Mouse (Mus musculus): ENCODE results near the gene Ralgapa2. TPM values are rescaled to one million over a fixed set of nuclear protein-coding genes. Genes with fewer than 3 reads are reported as not detected.

Gene Ralgapa2
- total and polyA plus RNA-seq, 3 experiments = 5.6 to 10.3 (median 8.9) TPM

GRCm38 (mm10) chr2:146330101-146330500, 182.0 kb downstream of the Ralgapa2 start:
- Histone ChIP-seq H3K4me2 (ENCODE audit: insufficient read depth, low read depth, poor library complexity, severe bottlenecking) (no peak overlapping the region), H3K4me1 (ENCODE audit: control insufficient read depth in 1 of 2, insufficient read depth in 2 of 2) (no peaks in the 10 kb centered on the region), H3K27me3 (replicated peaks) (no peaks in the 10 kb centered on the region), H3K27ac (ENCODE audit: insufficient read depth, low read depth) (no peak overlapping the region), H3K9ac (ENCODE audit: insufficient read depth, low read depth) (no peak overlapping the region), H3K36me3 (replicated peaks in 1 of 2; ENCODE audit: control insufficient read depth in 1 of 2, insufficient read depth in 1 of 2, low read length in 1 of 2) (peaks cover 2 to 62% of the 10 kb centered on the region in 2 experiments), H3K9me3 (replicated peaks; ENCODE audit: low read length) (no peaks in the 10 kb centered on the region), H3K79me2 (replicated peaks; ENCODE audit: control insufficient read depth, extremely low read depth, insufficient read depth, poor library complexity, severe bottlenecking) (no peaks in the 10 kb centered on the region), H3K4me3 (replicated peaks in 1 of 3; ENCODE audit: low read depth in 2 of 3, low read length in 2 of 3, poor library complexity in 1 of 3) (no peak overlapping the region)
- no peak for DNase-seq (ENCODE audit: extremely low read depth)
- TF ChIP-seq MXI1 (IDR thresholded peaks at IDR 0.05; ENCODE audit: low read depth, low read length) = no peak
- no peak for TF ChIP-seq POLR2A (IDR thresholded peaks at IDR 0.05; ENCODE audit: low read depth, low read length)
- TF ChIP-seq SMC3 (IDR thresholded peaks at IDR 0.05; ENCODE audit: low read depth, low read length) = no peak
- no peak for TF ChIP-seq ELF1 (IDR thresholded peaks at IDR 0.05; ENCODE audit: low read depth, low read length)
- no peak for TF ChIP-seq MAX (IDR thresholded peaks at IDR 0.05; ENCODE audit: low read length)
- no peak for TF ChIP-seq CTCF (conservative IDR thresholded peaks at IDR 0.05 in 1 of 2, IDR thresholded peaks at IDR 0.05 in 1 of 2; ENCODE audit: low read depth in 2 of 2, low read length in 2 of 2)
- no peak for TF ChIP-seq MAFK (IDR thresholded peaks at IDR 0.05; ENCODE audit: insufficient replicate concordance, low read length)
- TF ChIP-seq UBTF (IDR thresholded peaks at IDR 0.05; ENCODE audit: low read depth, low read length) = no peak
- TF ChIP-seq IRF4 (IDR thresholded peaks at IDR 0.05; ENCODE audit: low read depth, low read length) = no peak
- no peak for TF ChIP-seq POLR2AphosphoS2 (IDR thresholded peaks at IDR 0.05; ENCODE audit: low read depth, low read length)
- no peak for TF ChIP-seq BHLHE40 (IDR thresholded peaks at IDR 0.05; ENCODE audit: low read depth, low read length)
- TF ChIP-seq JUN (IDR thresholded peaks at IDR 0.05; ENCODE audit: insufficient read depth, low read depth, low read length) = no peak
- TF ChIP-seq NRF1 (IDR thresholded peaks at IDR 0.05; ENCODE audit: low read depth, low read length) = no peak
- TF ChIP-seq SIN3A (IDR thresholded peaks at IDR 0.05; ENCODE audit: low read length) = no peak
- no peak for TF ChIP-seq NELFE (IDR thresholded peaks at IDR 0.05; ENCODE audit: low read depth, low read length)
- TF ChIP-seq GABPA (IDR thresholded peaks at IDR 0.05; ENCODE audit: insufficient replicate concordance, low read depth, low read length) = no peak
- TF ChIP-seq RAD21 (IDR thresholded peaks at IDR 0.05; ENCODE audit: low read depth, low read length) = no peak
- in situ Hi-C loops (cut with MboI; ENCODE audit: low pct_ligation_motif_present, low pct_unique_long_range_greater_than_20kb, low sequenced_read_pairs) (no loop called here), dilution Hi-C loops (cut with MboI; ENCODE audit: extremely low pct_ligation_motif_present, extremely low pct_unique_long_range_greater_than_20kb, low sequenced_read_pairs) (no loop called here)

GRCm38 (mm10) chr2:146326654-146327053, 185.5 kb downstream of the Ralgapa2 start:
- no peaks in the 10 kb centered on the region for H3K9me3 ChIP-seq (replicated peaks; ENCODE audit: low read length)
- in situ Hi-C loops (cut with MboI; ENCODE audit: low pct_ligation_motif_present, low pct_unique_long_range_greater_than_20kb, low sequenced_read_pairs) (no loop called here), dilution Hi-C loops (cut with MboI; ENCODE audit: extremely low pct_ligation_motif_present, extremely low pct_unique_long_range_greater_than_20kb, low sequenced_read_pairs) (no loop called here)
- H3K79me2 ChIP-seq (replicated peaks; ENCODE audit: control insufficient read depth, extremely low read depth, insufficient read depth, poor library complexity, severe bottlenecking) = no peaks in the 10 kb centered on the region
- H3K9ac ChIP-seq (ENCODE audit: insufficient read depth, low read depth) = no peak overlapping the region
- no peak overlapping the region for H3K4me3 ChIP-seq (replicated peaks in 1 of 3; ENCODE audit: low read depth in 2 of 3, low read length in 2 of 3, poor library complexity in 1 of 3)
- no peak for DNase-seq (ENCODE audit: extremely low read depth)
- H3K36me3 ChIP-seq (replicated peaks in 1 of 2; ENCODE audit: control insufficient read depth in 1 of 2, insufficient read depth in 1 of 2, low read length in 1 of 2) = peaks cover 2 to 38% of the 10 kb centered on the region in 2 experiments
- H3K4me2 ChIP-seq (ENCODE audit: insufficient read depth, low read depth, poor library complexity, severe bottlenecking) = no peak overlapping the region
- H3K4me1 ChIP-seq (ENCODE audit: control insufficient read depth in 1 of 2, insufficient read depth in 2 of 2) = peaks cover 3 to 27% of the 10 kb centered on the region in 2 experiments
- H3K27me3 ChIP-seq (replicated peaks) = no peaks in the 10 kb centered on the region
- no peak overlapping the region for H3K27ac ChIP-seq (ENCODE audit: insufficient read depth, low read depth)
- TF ChIP-seq TBP (conservative IDR thresholded peaks at IDR 0.05; ENCODE audit: low read depth, low read length) (no peak), NELFE (IDR thresholded peaks at IDR 0.05; ENCODE audit: low read depth, low read length) (no peak), JUND (conservative IDR thresholded peaks at IDR 0.05; ENCODE audit: low read depth, low read length) (no peak), KAT2A (IDR thresholded peaks at IDR 0.05; ENCODE audit: insufficient replicate concordance, low read length) (no peak), USF1 (IDR thresholded peaks at IDR 0.05; ENCODE audit: low read depth, low read length) (no peak), TCF12 (IDR thresholded peaks at IDR 0.05; ENCODE audit: low read depth, low read length) (no peak), ETS1 (conservative IDR thresholded peaks at IDR 0.05; ENCODE audit: low read depth, low read length) (no peak), IRF4 (IDR thresholded peaks at IDR 0.05; ENCODE audit: low read depth, low read length) (no peak)
